Mouse (Mus musculus): ENCODE results near the gene Myof.

- TF ChIP-seq CTCF (IDR thresholded peaks at IDR 0.05; ENCODE audit: extremely low read depth, insufficient read length, insufficient replicate concordance, low read depth, low read length) = no peak
- TF ChIP-seq POLR2A (IDR thresholded peaks at IDR 0.05; ENCODE audit: low read depth, low read length) = no peak
Measured at GRCm38 (mm10) chr19:37992184-37992554, 51.2 kb downstream of the Myof start.
